Mouse (Mus musculus) urinary bladder, adult 18-20 months (tissue): ENCODE data around the gene Exosc6.
"Not testable (repeated sequence)": the region's sequence is repeated elsewhere in the genome, so short reads cannot be mapped to it uniquely, and the experiment has no call there.

Experiments used
- DNase-seq, 2 experiments: peaks; one replicate each; pipeline ENCODE4 v3.0.0; 2022; ENCODE audit warnings: low spot score in 2 of 2, mixed read lengths in 2 of 2

Exosc6 gene

DNA sequence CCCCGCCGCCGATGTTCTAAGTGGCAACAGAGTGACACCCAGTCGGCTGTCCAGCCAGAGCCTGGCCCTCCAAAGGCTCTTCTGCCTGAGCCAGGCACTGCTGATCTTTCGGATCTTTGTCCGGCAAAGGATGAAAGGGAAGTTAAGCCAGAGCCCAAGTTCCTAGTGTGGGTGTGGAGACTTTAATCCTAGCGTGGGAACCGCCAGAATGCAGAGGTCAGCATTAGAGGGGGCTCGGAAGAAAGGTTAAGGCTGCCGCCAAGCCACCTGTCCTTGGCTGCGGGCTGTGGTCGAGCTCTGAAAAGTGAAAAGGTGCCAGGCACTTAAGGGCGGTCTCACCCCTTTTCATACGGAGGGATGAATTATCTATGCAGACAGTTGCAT, 5.5 kb downstream of the Exosc6 start:
- DNase-seq, result no peak

DNA sequence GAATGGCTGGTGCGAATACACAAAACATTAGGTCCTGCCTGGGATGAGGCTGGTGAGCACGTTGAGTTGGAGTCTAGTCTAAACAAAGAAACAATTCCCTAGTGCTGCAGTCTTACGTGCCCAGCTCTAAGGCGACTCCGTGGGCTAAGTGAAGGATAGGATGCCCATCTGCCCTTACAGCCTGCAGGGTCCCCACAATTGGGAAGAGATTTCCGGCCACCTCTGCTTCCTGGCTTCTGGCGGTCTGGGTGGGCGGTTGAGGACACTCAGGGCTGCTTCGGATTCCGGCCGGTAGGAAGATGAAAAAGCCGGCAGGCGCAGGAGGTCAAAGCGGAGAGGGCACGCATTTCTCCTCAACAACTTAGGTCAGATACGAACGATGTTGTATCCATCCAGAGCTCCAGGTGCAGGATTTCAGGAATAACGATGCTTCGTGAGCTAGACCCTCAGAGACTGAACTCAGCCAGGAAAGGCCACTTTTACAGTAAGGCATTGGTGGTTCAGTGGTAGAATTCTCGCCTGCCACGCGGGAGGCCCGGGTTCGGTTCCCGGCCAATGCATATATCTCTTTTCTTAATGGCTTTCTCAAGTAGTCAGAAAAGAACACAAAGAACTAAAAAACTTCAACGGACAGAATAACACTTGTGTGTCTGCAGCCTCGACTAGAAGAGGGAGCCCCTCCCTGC, 6.1 kb downstream of the Exosc6 start:
- peak; percentile 55 to 67 for DNase-seq

DNA sequence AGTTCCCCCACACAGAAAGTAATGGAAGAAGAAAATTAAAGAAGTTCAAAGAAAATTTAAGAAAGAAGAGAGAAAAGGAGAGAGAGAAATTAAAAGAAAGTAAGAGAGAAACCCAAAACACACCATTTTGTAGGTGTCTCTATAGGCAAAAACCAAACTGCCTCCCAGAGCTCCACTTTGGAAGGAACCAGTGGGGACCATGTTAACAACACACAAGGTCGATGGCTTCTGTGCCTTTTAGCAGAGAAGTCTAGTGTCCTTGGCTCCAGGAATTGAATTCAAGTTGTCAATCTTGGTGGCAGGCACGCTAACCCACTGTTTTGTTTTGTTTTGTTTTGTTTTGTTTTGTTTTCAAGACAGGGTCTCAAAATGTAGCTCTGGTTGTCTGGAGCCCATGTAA, 6.8 kb downstream of the Exosc6 start:
- DNase-seq, result no peak

DNA sequence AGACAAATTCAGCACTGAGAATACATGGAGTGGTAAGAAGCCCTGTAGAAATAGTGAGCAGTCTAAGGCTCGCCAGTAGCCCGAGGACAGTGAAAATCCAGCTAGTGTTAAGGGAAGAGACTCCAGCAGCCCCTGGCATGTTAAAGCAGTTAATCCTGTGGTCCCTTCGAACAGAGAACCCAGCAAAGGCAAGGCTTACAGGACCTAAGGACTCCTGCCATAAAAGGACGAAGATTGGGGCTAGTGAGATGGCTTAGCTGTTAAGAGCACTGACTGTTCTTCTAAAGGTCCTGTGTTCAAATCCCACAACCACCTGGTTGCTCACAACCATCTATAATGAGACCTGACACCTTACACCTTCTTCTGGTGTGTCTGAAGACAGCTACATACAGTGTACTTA, 10.2 kb downstream of the Exosc6 start:
- DNase-seq, result no peak

DNA sequence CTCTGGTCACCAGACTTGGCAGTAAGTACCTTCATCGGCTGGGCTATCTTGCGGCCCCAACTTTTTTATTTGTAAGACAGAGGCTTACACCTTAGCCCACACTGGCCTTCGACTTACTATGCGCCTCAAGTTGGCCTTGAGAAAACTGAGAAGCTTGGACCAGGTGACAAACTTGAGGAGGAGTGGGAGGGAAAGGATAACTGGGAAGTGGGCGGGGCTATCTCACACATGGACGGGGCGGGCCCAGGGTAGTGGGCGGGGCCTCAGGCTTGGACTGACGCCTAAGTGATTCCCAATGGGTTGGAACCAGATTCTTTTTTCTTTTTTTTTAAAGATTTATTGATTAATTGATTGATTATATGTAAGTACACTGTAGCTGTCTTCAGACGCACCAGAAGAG, 11.3 kb downstream of the Exosc6 start:
- no peak for DNase-seq

DNA sequence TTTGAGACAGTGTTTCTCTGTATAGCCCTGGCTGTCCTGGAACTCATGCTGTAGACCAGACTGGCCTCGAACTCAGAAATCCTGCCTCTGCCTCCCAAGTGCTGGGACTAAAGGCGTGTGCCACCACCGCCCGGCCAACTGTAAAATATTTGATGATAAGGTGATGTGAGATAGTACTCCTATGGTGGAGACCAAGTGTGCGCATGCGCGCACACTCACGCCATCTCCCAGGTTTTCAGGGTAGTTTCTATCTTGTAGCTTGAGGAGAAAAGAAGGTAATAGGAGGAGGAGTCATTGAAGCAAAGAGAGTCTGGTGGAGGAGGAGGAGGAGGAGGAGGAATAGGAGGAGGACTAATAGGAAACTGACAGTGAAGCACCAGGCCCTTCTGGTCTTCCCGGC, 12.5 kb downstream of the Exosc6 start:
- not testable (repeated sequence) for DNase-seq

DNA sequence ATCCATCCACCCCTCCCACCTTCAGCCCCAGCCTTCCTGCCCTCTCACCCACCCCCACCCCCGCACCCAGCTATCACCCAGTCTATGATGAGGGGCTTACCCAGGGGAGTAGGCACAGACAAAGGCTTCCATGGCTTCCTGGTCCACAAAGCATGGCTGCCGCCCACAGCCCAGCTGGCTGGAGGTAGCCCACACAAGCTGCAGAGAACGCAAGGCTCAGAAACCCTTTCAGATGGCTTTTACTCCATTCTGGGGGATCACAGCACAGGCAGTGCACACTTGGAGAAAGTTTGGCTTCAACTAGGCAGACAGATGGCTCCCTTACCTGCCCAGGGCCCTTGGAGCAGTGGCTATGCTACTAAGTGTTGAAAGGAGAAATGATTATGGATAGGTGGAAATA, 19.8 kb downstream of the Exosc6 start:
- no peak for DNase-seq

DNA sequence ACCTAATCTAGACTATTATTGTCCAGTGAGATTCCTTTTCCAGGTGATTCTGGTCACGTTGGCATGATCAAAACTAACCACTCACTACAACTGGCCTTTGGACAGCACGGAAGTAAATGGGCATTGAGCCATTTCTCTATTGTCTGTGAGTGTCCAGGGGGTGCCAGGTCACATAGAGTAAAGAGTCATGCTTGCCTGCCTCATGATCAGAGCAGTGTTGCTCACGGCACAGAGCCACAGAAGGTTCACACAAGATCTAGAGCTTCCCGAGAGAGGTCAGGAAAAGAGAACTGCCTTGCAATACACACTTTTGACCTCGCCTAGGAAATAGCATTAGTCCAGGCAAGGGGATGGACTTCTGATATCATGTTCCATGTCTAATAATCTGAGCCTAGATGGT, 23.3 kb downstream of the Exosc6 start:
- no peak for DNase-seq

DNA sequence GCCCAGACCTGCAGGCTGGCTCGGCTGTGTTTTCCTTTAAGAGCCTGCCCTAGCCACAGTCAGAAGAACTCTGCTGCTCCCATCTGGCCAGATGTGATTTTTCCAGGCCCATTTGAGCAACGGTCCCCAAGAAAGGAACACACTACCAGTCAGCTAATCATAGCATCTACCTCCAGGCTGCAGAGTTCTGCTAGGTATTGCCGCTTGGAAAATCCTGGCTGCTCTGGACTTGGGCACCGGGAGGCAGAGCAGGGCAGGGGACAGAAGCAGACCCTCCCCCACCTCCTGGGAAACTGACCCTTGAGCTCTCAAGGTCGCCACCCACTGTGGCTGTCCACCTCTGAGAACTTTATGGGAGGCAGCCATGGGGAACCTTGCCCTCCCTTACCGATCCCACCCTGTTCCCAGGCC, 23.7 kb downstream of the Exosc6 start:
- no peak for DNase-seq

DNA sequence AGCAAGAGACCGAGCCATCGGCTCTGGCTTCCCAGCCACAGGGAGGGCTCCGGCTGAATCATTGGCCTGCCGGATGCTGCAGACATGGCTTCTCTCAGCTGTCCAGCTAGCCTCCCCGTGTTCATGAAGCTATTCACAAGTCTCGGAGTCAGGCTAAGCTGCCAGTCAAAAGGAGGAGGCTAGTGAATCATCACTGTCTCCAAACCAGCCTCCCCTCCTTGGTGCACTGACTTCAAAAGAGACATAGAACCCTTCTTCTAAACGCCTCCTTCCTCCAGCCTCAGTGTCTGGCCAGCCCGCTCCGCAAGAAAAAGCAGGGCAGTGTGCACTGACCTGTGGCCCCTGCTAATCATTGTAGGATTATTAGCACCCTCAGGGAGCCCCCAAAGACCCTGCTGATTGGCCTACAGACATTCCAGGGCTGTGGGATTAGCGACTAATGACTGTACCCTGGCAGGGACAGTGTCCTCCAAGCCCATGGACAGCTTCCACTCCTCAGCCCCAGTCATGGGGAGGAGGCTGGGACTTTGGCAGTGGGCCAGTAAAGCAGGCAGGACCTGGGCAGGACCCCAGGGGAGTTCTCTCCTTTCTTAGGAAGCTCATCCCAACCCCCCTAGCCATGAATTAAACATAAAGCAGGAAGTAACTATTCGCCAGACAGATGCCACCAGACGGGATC, 25.6 kb downstream of the Exosc6 start:
- no peak for DNase-seq

DNA sequence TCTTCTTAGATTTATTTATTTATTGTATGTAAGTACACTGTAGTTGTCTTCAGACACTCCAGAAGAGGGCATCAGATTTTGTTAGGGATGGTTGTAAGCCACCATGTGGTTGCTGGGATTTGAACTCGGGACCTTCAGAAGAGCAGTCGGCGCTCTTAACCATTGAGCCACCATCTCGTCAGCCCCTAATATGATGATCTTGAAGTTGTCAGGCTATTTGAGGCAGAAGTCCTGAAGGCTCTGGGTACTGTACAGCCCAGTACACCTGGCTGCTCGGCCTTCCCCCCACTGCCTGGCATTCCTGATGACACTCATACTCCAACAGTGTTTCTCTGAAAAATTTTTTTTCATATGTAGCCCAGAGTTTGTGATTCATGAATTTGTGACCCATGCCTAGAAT, 27.8 kb downstream of the Exosc6 start:
- DNase-seq, result not testable (repeated sequence)

DNA sequence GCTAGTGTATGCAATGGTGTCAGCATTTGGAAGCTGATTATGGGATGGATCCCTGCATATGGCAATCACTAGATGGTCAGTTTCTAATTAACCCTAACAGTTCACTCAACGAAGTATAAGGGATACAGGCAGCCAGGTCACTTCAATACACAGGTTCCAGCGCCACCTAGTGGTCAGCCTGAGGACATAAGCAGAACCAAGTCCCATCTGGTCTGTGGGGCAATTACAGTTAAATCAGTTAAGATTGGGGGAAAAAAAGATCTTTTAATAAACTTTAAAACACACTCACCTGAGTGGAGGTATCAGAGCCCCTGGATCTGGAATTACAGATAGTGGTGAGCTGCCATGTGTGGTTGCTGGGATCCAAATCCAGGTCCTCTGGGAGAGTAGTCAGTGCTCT, 34.0 kb downstream of the Exosc6 start:
- DNase-seq, result peak; percentile 29 to 61

DNA sequence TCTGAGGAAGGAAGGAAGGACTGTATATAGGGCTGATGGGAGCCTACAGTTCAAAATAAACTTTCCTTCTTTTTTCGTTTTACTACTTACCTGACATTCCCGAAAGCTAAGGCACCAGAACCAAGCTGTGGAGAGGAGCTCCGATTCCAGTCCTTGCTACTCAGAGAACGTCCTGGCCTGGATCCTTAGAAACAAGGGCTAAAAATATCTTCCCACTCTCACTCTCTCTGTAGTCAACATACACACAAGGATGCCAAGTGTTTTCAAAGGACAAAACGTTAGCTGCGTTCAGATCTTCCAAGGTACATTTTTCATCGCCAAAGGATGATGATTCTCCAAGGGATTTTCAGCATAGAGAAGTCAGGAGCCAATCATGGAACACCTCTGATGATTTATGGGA, 35.6 kb downstream of the Exosc6 start:
- no peak for DNase-seq

DNA sequence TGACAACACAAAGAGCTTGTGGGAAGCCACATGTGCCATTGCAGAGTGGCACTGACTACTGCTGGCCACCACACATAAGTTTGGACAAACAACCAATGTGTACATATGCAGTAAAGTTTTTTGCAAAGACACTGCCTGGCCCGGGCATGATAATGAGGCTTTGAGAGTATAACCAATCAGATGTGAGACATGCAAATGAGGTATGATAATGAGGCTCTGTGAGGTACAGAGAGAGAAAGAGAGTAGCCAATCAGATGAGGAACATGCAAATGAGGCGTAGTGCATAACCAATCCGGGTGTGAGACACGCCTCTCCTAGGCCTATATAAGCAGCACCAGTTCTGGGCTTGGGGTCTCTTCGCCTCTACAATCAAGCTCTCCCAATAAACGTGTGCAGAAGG, 36.2 kb downstream of the Exosc6 start, which contains the start of gene Clec18a:
Clec18a (minus strand) TSS at position 101 of the 400 bp plus-strand sequence.
- DNase-seq, result not testable (repeated sequence)

DNA sequence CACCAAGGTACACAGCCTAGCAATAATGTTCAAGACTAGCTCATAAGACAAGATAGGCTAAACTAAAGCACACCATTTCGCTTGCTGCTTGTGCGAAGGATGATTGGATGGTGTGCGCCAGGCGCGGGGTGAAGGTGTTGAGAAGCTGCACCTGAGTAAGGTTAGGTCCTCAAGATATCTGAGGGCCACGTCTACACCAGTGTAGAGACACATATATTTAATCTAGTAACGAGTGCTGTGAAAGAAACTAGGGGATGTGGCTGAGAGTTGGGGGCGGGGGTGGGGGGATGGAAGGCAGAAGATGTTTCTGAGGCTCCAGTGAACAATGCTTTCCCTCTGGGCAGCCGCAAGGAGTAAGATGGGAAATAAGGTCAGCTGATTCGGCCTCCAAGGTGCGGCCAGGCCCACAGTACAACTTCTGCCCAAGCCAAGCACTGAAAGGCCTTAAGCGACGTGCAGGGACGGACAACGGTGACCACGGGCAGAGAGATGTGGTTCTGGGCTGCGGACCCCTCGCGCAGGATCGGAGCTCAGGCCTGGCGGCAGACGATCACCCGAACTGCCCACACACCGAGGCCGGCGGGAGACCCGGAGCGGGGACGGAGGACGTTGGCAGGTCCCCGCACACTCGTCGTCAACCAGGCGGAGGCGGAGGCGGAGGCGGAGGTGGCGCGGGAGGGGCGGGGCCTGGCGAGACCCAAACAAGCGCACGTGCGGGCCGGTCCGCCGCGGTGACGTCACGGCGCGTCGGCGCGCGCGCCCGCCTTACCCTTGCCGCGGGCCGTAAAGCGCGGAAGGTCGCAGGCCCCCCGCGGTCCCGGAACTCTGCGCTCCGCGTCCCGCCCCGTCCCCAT, 38.0 kb downstream of the Exosc6 start, which contains the start of gene Pdpr:
Pdpr (plus strand) TSS at position 766 of the 854 bp plus-strand sequence.
- peak; percentile 88 to 94 for DNase-seq

DNA sequence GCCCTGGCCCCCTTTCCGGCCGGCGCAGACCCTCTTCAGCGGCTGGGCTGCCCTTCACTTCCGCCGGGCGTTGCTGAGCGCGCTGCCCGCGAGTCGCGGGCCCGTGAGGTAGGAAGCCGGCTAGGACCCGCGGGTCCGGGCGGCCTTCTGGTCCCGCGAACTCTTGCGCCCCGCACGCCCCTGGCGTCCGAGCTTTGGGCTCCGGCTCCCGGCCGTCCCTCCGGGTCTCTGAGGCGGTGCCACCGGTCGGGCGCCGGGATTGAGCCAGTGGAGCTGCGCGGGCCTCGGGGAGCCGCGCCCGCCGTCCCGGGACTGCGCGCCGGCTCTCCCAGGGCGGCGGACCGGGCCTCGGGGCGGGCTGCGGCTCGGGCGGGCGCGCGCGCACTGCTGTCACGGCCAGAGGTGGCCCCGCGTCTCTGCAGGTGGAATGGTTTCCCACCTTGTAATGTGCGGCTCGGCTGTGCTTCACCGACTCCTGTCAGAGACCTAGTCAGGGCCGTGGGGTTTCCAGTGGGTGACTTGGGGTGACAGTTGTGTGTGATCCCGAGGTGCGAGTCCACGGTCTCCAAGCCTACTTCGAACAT, 38.7 kb downstream of the Exosc6 start:
- DNase-seq, result not testable (repeated sequence)
